Mouse (Mus musculus) heart, embryonic 11.5 days (tissue): ENCODE results near the gene Ccm2. TPM values are rescaled to one million over a fixed set of nuclear protein-coding genes. Genes with fewer than 3 reads are reported as not detected.

Experiments
- ATAC-seq: fragments of 200-750 bp; cut with Nextera tagmentation; replicated peaks from 2 replicates; pipeline ENCODE4 v1.8.0; 2017; ENCODE audit warnings: moderate library complexity; ENCODE audit not compliant: insufficient number of reproducible peaks, low FRiP score, low TSS enrichment
- H3K27ac ChIP-seq: fragments of 300-500 bp; sonication (generic); 2 replicates; pipeline ENCODE4 v1.5.1; 2014; ENCODE audit warnings: mild to moderate bottlenecking, low read depth, low read length
- H3K27me3 ChIP-seq: fragments of 300-500 bp; sonication (generic); 2 replicates; pipeline ENCODE4 v1.6.1; 2014; ENCODE audit warnings: mild to moderate bottlenecking, low read length, mixed read lengths; ENCODE audit not compliant: control insufficient read depth, insufficient read depth
- H3K36me3 ChIP-seq: fragments of 300-500 bp; sonication (generic); 2 replicates; pipeline ENCODE4 v1.6.1; 2014; ENCODE audit warnings: mild to moderate bottlenecking, low read length, moderate library complexity, mixed read lengths; ENCODE audit not compliant: control insufficient read depth, insufficient read depth
- H3K4me1 ChIP-seq: fragments of 300-500 bp; sonication (generic); 2 replicates; pipeline ENCODE4 v1.6.1; 2014; ENCODE audit warnings: low read length; ENCODE audit not compliant: control insufficient read depth, insufficient read depth
- H3K4me2 ChIP-seq: fragments of 300-500 bp; sonication (generic); 2 replicates; pipeline ENCODE4 v1.6.1; 2014; ENCODE audit warnings: mild to moderate bottlenecking, moderate library complexity
- H3K4me3 ChIP-seq: fragments of 300-500 bp; sonication (generic); 2 replicates; pipeline ENCODE4 v1.5.1; 2014; ENCODE audit warnings: low read depth, low read length
- H3K9ac ChIP-seq: fragments of 300-500 bp; sonication (generic); 2 replicates; pipeline ENCODE4 v1.6.1; 2014; ENCODE audit warnings: mild to moderate bottlenecking, low read depth, low read length, moderate library complexity
- H3K9me3 ChIP-seq: fragments of 300-500 bp; sonication (generic); replicated peaks from 2 replicates; pipeline ENCODE4 v1.6.1; 2016; ENCODE audit warnings: low read length; ENCODE audit not compliant: control insufficient read depth
- WGBS: fragments of 180-500 bp; shearing (Covaris S2); extraction: QIAGEN DNeasy Blood & Tissue Kit; methylation state at CpG from one replicate; pipeline ENCODE4 v1.1.7; 2014; ENCODE audit not compliant: insufficient replicate concordance; 5-methylcytosine and 5-hydroxymethylcytosine counted together
- polyA plus RNA-seq: library from polyadenylated mRNA; unstranded; fragments of >200 nt; fragmentation: Nextera tagmentation; extraction: Ambion mirVana; gene quantifications from 2 replicates; pipeline ENCODE4 v1.2.1, GENCODE M21; 2014

The Ccm2 gene
- polyA plus RNA-seq, 1 experiment from 2014 or later: 62.9 TPM

GRCm38 (mm10) chr11:6615250-6616205 is 68.8 kb downstream of the Ccm2 start:
- Histone ChIP-seq H3K27me3 (no peaks in the 10 kb centered on the region), H3K36me3 (peaks cover 49% of the 10 kb centered on the region), H3K27ac (no peak overlapping the region), H3K9me3 (no peaks in the 10 kb centered on the region), H3K9ac (no peak overlapping the region), H3K4me3 (no peak overlapping the region), H3K4me2 (no peak overlapping the region), H3K4me1 (no peaks in the 10 kb centered on the region)
- WGBS: 86% methylated on average over 12 of the region's 12 CpGs
- ATAC-seq: no peak

- Histone ChIP-seq H3K27me3 (no peaks in the 10 kb centered on the region), H3K4me1 (peaks cover 15% of the 10 kb centered on the region), H3K9me3 (no peaks in the 10 kb centered on the region), H3K4me2 (peak overlapping the region; percentile 89), H3K4me3 (no peak overlapping the region), H3K27ac (no peak overlapping the region), H3K36me3 (peaks cover 42% of the 10 kb centered on the region), H3K9ac (no peak overlapping the region)
- 87% methylated on average over 10 of the region's 10 CpGs for WGBS
- no peak for ATAC-seq
Measured at GRCm38 (mm10) chr11:6623704-6624103, 77.0 kb downstream of the Ccm2 start.

GRCm38 (mm10) chr11:6624619-6625382 is 78.1 kb downstream of the Ccm2 start:
- Histone ChIP-seq H3K36me3 (peaks cover 32% of the 10 kb centered on the region), H3K9me3 (no peaks in the 10 kb centered on the region), H3K4me1 (peaks cover 15% of the 10 kb centered on the region), H3K27me3 (no peaks in the 10 kb centered on the region), H3K4me3 (peak overlapping the region; percentile 72), H3K27ac (no peak overlapping the region), H3K9ac (peak overlapping the region; percentile 89), H3K4me2 (peak overlapping the region; percentile 89)
- ATAC-seq: no peak
- WGBS: 59% methylated on average over 14 of the region's 14 CpGs

GRCm38 (mm10) chr11:6625478-6626387 is 79.0 kb downstream of the Ccm2 start, which contains the start of gene Tbrg4:
Gene Tbrg4 (minus strand): TSS chr11:6626067.
- peak within 1 kb of the TSS; percentile 87 for H3K27ac ChIP-seq
- peak within 1 kb of the TSS; percentile 89 for H3K9ac ChIP-seq
- no peaks in the 10 kb centered on the region for H3K27me3 ChIP-seq
- peaks cover 15% of the 10 kb centered on the region for H3K4me1 ChIP-seq
- H3K4me2 ChIP-seq: peak within 1 kb of the TSS; percentile 89
- H3K4me3 ChIP-seq: peak within 1 kb of the TSS; percentile 72
- H3K9me3 ChIP-seq: no peaks in the 10 kb centered on the region
- ATAC-seq: peak; percentile 92
- under 1% methylated on average over 66 of the region's 66 CpGs for WGBS
- peaks cover 23% of the 10 kb centered on the region for H3K36me3 ChIP-seq

GRCm38 (mm10) chr11:6626388-6626772 is 79.7 kb downstream of the Ccm2 start:
- Histone ChIP-seq H3K4me1 (peaks cover 15% of the 10 kb centered on the region), H3K27me3 (no peaks in the 10 kb centered on the region), H3K4me2 (peak overlapping the region; percentile 80), H3K9me3 (no peaks in the 10 kb centered on the region), H3K36me3 (peaks cover 19% of the 10 kb centered on the region), H3K27ac (peak overlapping the region; percentile 87), H3K9ac (peak overlapping the region; percentile 89), H3K4me3 (peak overlapping the region; percentile 72)
- 9% methylated on average over 16 of the region's 16 CpGs for WGBS
- ATAC-seq: no peak

GRCm38 (mm10) chr11:6627731-6628130 is 81.0 kb downstream of the Ccm2 start:
- 83% methylated on average over 4 of the region's 4 CpGs for WGBS
- H3K9me3 ChIP-seq: no peaks in the 10 kb centered on the region
- no peaks in the 10 kb centered on the region for H3K27me3 ChIP-seq
- no peak overlapping the region for H3K4me3 ChIP-seq
- ATAC-seq: no peak
- no peak overlapping the region for H3K9ac ChIP-seq
- peaks cover 9% of the 10 kb centered on the region for H3K36me3 ChIP-seq
- H3K27ac ChIP-seq: no peak overlapping the region
- H3K4me2 ChIP-seq: no peak overlapping the region
- peaks cover 15% of the 10 kb centered on the region for H3K4me1 ChIP-seq

GRCm38 (mm10) chr11:6628568-6628967 is 81.9 kb downstream of the Ccm2 start:
- H3K9me3 ChIP-seq: no peaks in the 10 kb centered on the region
- H3K9ac ChIP-seq: no peak overlapping the region
- 30% methylated on average over 4 of the region's 4 CpGs for WGBS
- H3K27ac ChIP-seq: no peak overlapping the region
- H3K27me3 ChIP-seq: no peaks in the 10 kb centered on the region
- peaks cover 5% of the 10 kb centered on the region for H3K36me3 ChIP-seq
- no peak for ATAC-seq
- no peak overlapping the region for H3K4me3 ChIP-seq
- no peak overlapping the region for H3K4me2 ChIP-seq
- H3K4me1 ChIP-seq: peaks cover 14% of the 10 kb centered on the region

- no peak for ATAC-seq
Measured at GRCm38 (mm10) chr11:6629655-6630054, 83.0 kb downstream of the Ccm2 start.

More at GRCm38 (mm10) chr11:6629655-6630054, 83.0 kb downstream of the Ccm2 start:
- Histone ChIP-seq H3K4me2 (no peak overlapping the region), H3K4me3 (no peak overlapping the region), H3K4me1 (peaks cover 3% of the 10 kb centered on the region), H3K9me3 (no peaks in the 10 kb centered on the region), H3K9ac (no peak overlapping the region), H3K36me3 (no peaks in the 10 kb centered on the region), H3K27me3 (no peaks in the 10 kb centered on the region), H3K27ac (no peak overlapping the region)
